Mouse (Mus musculus) forebrain, embryonic 13.5 days (tissue): ENCODE results near the gene Katnb1. TPM values are rescaled to one million over a fixed set of nuclear protein-coding genes. Genes with fewer than 3 reads are reported as not detected.

Experiments used
- ATAC-seq: fragments of 200-750 bp; cut with Nextera tagmentation; 2 replicates; pipeline ENCODE4 v1.8.0; 2017
- H3K27ac ChIP-seq: fragments of 300-500 bp; sonication (generic); 2 replicates; pipeline ENCODE4 v1.5.1; 2015; ENCODE audit warnings: inconsistent platforms, mild to moderate bottlenecking, moderate library complexity
- H3K27me3 ChIP-seq: fragments of 300-500 bp; sonication (generic); 2 replicates; pipeline ENCODE4 v1.6.1; 2015; ENCODE audit warnings: mild to moderate bottlenecking, inconsistent platforms
- H3K36me3 ChIP-seq: fragments of 300-500 bp; sonication (generic); 2 replicates; pipeline ENCODE4 v1.6.1; 2015; ENCODE audit warnings: mild to moderate bottlenecking, inconsistent platforms; ENCODE audit not compliant: poor library complexity, severe bottlenecking
- H3K4me1 ChIP-seq: fragments of 300-500 bp; sonication (generic); 2 replicates; pipeline ENCODE4 v1.6.1; 2015; ENCODE audit warnings: inconsistent platforms
- H3K4me2 ChIP-seq: fragments of 300-500 bp; sonication (generic); 2 replicates; pipeline ENCODE4 v1.6.1; 2015; ENCODE audit warnings: inconsistent platforms, mild to moderate bottlenecking, moderate library complexity
- H3K4me3 ChIP-seq: fragments of 300-500 bp; sonication (generic); 2 replicates; pipeline ENCODE4 v1.5.1; 2015; ENCODE audit warnings: mild to moderate bottlenecking, inconsistent platforms
- H3K9ac ChIP-seq: fragments of 300-500 bp; sonication (generic); 2 replicates; pipeline ENCODE4 v1.6.1; 2015; ENCODE audit warnings: mild to moderate bottlenecking, inconsistent platforms
- H3K9me3 ChIP-seq: fragments of 300-500 bp; sonication (generic); replicated peaks from 2 replicates; pipeline ENCODE4 v1.6.1; 2016; ENCODE audit warnings: inconsistent platforms
- WGBS: fragments of 180-500 bp; shearing (Covaris S2); methylation state at CpG from one replicate; pipeline ENCODE4 v1.1.7; 2015; 5-methylcytosine and 5-hydroxymethylcytosine counted together
- polyA plus RNA-seq: library from polyadenylated mRNA; unstranded; fragments of >200 nt; fragmentation: Nextera tagmentation; extraction: Ambion mirVana; gene quantifications from 2 replicates; pipeline ENCODE4 v1.2.1, GENCODE M21; 2015

Gene Katnb1
- polyA plus RNA-seq, 1 experiment from 2014 or later, result 37.2 TPM

DNA sequence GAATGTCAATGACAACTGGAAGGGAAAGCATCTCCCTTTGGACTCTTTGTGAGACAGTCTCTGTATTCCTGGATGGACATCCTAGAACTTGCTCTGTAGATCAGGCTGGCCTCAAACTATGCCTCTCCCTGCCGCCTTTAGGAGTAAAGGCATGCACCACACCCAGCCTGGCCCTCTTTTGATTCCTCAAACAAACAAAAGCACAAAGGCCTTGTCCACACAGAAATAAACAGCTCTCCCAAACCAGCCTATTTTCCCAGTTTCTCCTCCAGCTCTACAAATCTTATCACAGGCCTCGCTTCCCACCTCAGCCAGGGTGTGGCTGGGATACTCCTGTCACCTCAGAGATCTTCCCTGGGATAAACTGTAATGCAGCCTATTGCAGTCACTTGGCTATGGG is 53.2 kb downstream of the Katnb1 start:
- H3K4me3 ChIP-seq, result no peak overlapping the region
- H3K27me3 ChIP-seq, result peaks cover 30% of the 10 kb centered on the region
- H3K9me3 ChIP-seq, result no peaks in the 10 kb centered on the region
- H3K4me1 ChIP-seq, result peaks cover 14% of the 10 kb centered on the region
- H3K4me2 ChIP-seq, result no peak overlapping the region
- H3K27ac ChIP-seq, result no peak overlapping the region
- H3K9ac ChIP-seq, result no peak overlapping the region
- WGBS, result 80% methylated on average over 2 of the region's 2 CpGs
- ATAC-seq, result no peak
- no peaks in the 10 kb centered on the region for H3K36me3 ChIP-seq

DNA sequence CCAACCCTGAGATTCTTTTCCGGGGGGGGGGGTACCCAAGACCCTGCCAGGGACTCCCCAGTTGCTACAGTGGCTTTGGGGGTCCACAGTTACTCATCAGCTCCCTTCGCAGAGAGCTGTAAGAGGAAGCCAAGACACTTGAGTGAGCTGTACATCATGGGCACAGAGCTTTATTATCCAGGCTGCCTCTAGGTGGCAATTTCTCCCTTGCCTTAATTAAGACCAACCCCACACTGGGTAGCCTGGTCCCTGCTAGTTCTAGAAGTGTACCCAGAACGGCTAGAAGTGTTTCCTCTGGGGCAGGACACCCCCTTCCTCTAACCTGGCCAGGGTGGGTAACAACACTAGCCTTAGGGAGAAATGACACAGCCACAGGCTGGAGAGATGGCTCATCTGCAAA is 54.3 kb downstream of the Katnb1 start:
- Histone ChIP-seq H3K9me3 (no peaks in the 10 kb centered on the region), H3K27me3 (peaks cover 40% of the 10 kb centered on the region), H3K36me3 (no peaks in the 10 kb centered on the region), H3K4me2 (no peak overlapping the region), H3K27ac (no peak overlapping the region), H3K9ac (no peak overlapping the region), H3K4me3 (no peak overlapping the region), H3K4me1 (peaks cover 14% of the 10 kb centered on the region)
- 50% methylated on average over 3 of the region's 3 CpGs for WGBS
- ATAC-seq, result no peak

DNA sequence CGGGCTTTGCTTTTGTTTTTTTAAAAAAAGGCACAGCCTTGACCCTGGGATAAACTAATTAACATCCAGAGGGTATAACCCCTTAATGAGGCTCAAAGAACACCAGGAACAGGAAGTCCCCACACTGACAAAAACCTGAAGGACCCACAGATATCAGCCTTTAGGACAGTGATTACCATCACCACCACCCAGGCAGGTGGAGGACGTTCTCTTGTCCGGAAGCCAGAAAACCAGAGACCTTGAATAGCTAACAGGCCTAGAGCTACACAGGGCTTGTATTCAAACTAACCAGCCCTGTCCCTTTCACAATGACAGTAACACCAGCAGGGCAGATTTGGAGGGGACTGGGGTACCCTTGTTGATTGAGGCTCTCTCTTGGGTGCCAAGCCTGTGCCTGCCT is 55.2 kb downstream of the Katnb1 start:
- ATAC-seq, result no peak
- H3K9me3 ChIP-seq, result no peaks in the 10 kb centered on the region
- no peaks in the 10 kb centered on the region for H3K36me3 ChIP-seq
- no peak overlapping the region for H3K27ac ChIP-seq
- no peak overlapping the region for H3K9ac ChIP-seq
- no peak overlapping the region for H3K4me2 ChIP-seq
- H3K27me3 ChIP-seq, result peaks cover 49% of the 10 kb centered on the region
- peaks cover 18% of the 10 kb centered on the region for H3K4me1 ChIP-seq
- 74% methylated on average over 3 of the region's 3 CpGs for WGBS
- no peak overlapping the region for H3K4me3 ChIP-seq

GRCm38 (mm10) chr8:95137201-95137600 is 56.2 kb downstream of the Katnb1 start:
- no peaks in the 10 kb centered on the region for H3K36me3 ChIP-seq
- no peak overlapping the region for H3K27ac ChIP-seq
- H3K4me3 ChIP-seq, result peak overlapping the region; percentile 24
- H3K27me3 ChIP-seq, result peaks cover 49% of the 10 kb centered on the region
- no peaks in the 10 kb centered on the region for H3K9me3 ChIP-seq
- no peak for ATAC-seq
- peak overlapping the region; percentile 50; the same call in 1 of the 2 replicates for H3K9ac ChIP-seq
- WGBS, result 14% methylated on average over 12 of the region's 12 CpGs
- H3K4me2 ChIP-seq, result peak overlapping the region; percentile 61
- H3K4me1 ChIP-seq, result peaks cover 27% of the 10 kb centered on the region

DNA sequence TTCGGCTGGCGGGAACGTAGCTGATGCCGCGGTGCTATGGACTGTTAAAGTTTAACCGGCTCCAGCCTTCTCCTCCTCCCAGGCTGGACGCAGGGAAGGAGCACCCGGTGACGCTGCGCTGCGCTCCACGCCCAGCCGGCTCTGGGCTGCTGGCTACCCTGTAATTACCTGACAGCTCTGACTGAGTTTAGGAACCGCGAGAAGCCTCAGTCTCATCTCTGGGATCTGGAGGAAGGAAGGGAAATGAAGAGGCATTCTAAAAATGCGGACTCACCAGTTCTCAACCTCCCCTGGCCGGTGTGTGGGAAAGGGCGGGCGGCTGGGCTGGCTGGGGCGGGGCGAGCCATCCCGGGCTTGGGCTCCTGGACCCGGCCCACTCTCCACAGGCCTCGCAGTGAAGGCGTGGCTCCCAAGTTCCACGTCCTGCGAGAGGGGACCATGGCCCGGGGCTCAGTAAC is 56.7 kb downstream of the Katnb1 start:
- Histone ChIP-seq H3K27ac (no peak overlapping the region), H3K4me3 (peak overlapping the region; percentile 24), H3K4me1 (peaks cover 30% of the 10 kb centered on the region), H3K9me3 (no peaks in the 10 kb centered on the region), H3K4me2 (peak overlapping the region; percentile 61), H3K9ac (peak overlapping the region; percentile 50), H3K27me3 (peaks cover 49% of the 10 kb centered on the region), H3K36me3 (no peaks in the 10 kb centered on the region)
- ATAC-seq, result peak; percentile 25
- 1% methylated on average over 28 of the region's 28 CpGs for WGBS

GRCm38 (mm10) chr8:95138341-95139050 is 57.5 kb downstream of the Katnb1 start:
- WGBS, result 18% methylated on average over 6 of the region's 6 CpGs
- H3K9ac ChIP-seq, result peak overlapping the region; percentile 50; the same call in 1 of the 2 replicates
- no peak overlapping the region for H3K27ac ChIP-seq
- H3K9me3 ChIP-seq, result no peaks in the 10 kb centered on the region
- peak overlapping the region; percentile 24 for H3K4me3 ChIP-seq
- peak overlapping the region; percentile 61 for H3K4me2 ChIP-seq
- H3K27me3 ChIP-seq, result peaks cover 49% of the 10 kb centered on the region
- peaks cover 39% of the 10 kb centered on the region for H3K4me1 ChIP-seq
- no peaks in the 10 kb centered on the region for H3K36me3 ChIP-seq
- ATAC-seq, result peak; percentile 24; the same call in 1 of the 2 replicates

DNA sequence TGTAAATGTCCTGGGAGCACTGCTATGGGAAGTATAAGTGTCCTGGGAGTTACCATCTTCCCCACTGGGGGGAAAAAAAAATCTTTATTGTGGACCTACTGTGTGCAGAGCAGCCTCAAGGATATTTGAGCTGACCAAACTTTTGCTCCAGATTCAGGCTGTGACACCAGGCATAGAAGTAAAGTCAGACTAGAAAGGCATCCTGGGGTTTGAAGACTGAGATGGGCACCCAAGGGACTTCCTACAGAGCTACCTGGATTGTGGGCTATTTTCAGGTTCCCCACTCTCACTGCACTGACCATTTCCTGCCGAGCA is 58.0 kb downstream of the Katnb1 start:
- Histone ChIP-seq H3K27me3 (peaks cover 49% of the 10 kb centered on the region), H3K9ac (no peak overlapping the region), H3K9me3 (no peaks in the 10 kb centered on the region), H3K36me3 (no peaks in the 10 kb centered on the region), H3K27ac (no peak overlapping the region), H3K4me1 (peaks cover 44% of the 10 kb centered on the region), H3K4me2 (no peak overlapping the region), H3K4me3 (no peak overlapping the region)
- ATAC-seq, result no peak
- 74% methylated on average over 1 of the region's 1 CpGs for WGBS

DNA sequence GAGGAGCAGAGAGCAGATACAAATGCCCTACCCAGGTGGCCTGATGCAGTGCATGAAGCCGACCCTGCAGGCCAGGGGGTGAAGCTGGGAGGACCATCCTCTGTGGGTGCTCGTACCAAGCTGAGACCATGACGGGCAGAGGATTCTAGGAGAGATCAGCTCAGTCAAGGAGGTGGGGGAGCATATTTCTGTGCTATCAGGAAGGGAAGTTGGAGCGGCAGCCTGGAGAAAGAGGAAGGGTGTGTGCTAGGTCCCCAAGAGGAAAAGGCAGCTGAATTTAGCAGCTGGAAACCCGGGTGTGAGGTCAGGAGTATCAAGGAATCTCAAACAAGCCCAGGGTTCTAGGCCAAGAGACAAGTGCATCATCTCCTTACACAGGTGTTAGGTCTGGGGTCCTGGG is 59.6 kb downstream of the Katnb1 start:
- H3K4me1 ChIP-seq, result peaks cover 48% of the 10 kb centered on the region
- no peaks in the 10 kb centered on the region for H3K36me3 ChIP-seq
- ATAC-seq, result no peak
- 76% methylated on average over 5 of the region's 5 CpGs for WGBS
- no peak overlapping the region for H3K4me2 ChIP-seq
- no peak overlapping the region for H3K4me3 ChIP-seq
- no peak overlapping the region for H3K27ac ChIP-seq
- peaks cover 54% of the 10 kb centered on the region for H3K27me3 ChIP-seq
- no peak overlapping the region for H3K9ac ChIP-seq
- H3K9me3 ChIP-seq, result no peaks in the 10 kb centered on the region

- no peak for ATAC-seq
- H3K4me1 ChIP-seq, result peaks cover 48% of the 10 kb centered on the region
- H3K36me3 ChIP-seq, result no peaks in the 10 kb centered on the region
- peaks cover 54% of the 10 kb centered on the region for H3K27me3 ChIP-seq
- H3K9ac ChIP-seq, result no peak overlapping the region
- no peak overlapping the region for H3K27ac ChIP-seq
- H3K9me3 ChIP-seq, result no peaks in the 10 kb centered on the region
- no peak overlapping the region; the same call in 1 of the 2 replicates for H3K4me2 ChIP-seq
- peak overlapping the region; percentile 65 for H3K4me3 ChIP-seq
- WGBS, result 81% methylated on average over 1 of the region's 1 CpGs
Measured at GRCm38 (mm10) chr8:95141026-95141425, 60.0 kb downstream of the Katnb1 start.

GRCm38 (mm10) chr8:95141469-95142074 is 60.6 kb downstream of the Katnb1 start:
- Histone ChIP-seq H3K4me2 (peak overlapping the region; percentile 97), H3K36me3 (no peaks in the 10 kb centered on the region)

DNA sequence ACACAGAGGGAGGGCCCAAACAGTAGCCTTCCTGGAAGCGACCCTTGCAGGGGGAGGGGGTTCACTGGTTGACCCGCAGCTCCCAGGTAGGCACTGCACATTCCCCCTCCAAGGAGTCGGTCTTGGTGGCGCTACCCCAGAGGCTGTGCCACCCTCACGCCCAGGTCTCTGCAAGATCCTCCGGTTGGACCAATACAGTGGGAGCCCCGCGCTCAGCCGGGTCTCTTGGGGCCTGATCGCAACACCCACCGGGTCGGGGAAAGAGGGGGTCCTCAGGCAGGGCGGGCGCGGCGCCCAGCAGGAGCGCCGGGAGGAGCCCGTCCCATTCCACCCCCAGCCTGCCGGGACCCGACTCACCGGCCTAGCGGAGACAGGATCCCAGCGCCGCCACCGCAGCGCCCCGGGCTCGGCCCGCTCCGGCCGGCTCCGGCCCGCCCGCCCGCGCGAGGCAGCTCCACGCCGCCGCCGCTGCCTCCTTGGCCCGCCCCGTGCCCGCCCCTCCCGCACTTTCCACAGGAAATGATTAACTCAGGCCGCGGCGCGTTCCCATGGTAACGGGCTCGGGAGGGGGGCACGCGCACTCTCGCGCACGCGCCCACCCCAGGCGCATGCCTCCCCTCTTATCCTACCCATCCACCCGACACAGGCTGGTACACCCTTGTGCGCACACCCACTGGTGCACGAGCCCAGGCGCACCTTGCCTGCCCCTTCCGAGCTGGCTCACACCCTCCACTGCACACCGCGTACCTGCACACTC is 61.3 kb downstream of the Katnb1 start:
- Histone ChIP-seq H3K9me3 (no peaks in the 10 kb centered on the region), H3K4me2 (peak overlapping the region; percentile 97), H3K36me3 (no peaks in the 10 kb centered on the region), H3K4me3 (peak overlapping the region; percentile 65), H3K4me1 (peaks cover 45% of the 10 kb centered on the region), H3K27me3 (peaks cover 41% of the 10 kb centered on the region), H3K9ac (peak overlapping the region; percentile 82), H3K27ac (peak overlapping the region; percentile 63)
- ATAC-seq, result peak; percentile 89
- under 1% methylated on average over 34 of the region's 66 CpGs for WGBS

More at GRCm38 (mm10) chr8:95141469-95142074, 60.6 kb downstream of the Katnb1 start:
- Histone ChIP-seq H3K27me3 (peaks cover 48% of the 10 kb centered on the region), H3K9me3 (no peaks in the 10 kb centered on the region), H3K27ac (no peak overlapping the region), H3K4me3 (peak overlapping the region; percentile 65), H3K4me1 (peaks cover 48% of the 10 kb centered on the region), H3K9ac (peak overlapping the region; percentile 82)
- 0% methylated on average over 6 of the region's 6 CpGs for WGBS
- ATAC-seq, result no peak
